Mouse (Mus musculus): ENCODE data around the gene Psmb6. TPM values are rescaled to one million over a fixed set of nuclear protein-coding genes. Genes with fewer than 3 reads are reported as not detected.
A peak's percentile ranks its signal among the peaks of the same experiment; 100 is the strongest.

Psmb6 gene
- polyA plus RNA-seq, 1 experiment = 248 TPM

GRCm38 (mm10) chr11:70539877-70540587 lies 14.9 kb downstream of the Psmb6 start, which contains the start of gene Pld2:
TSS of gene Pld2 (plus strand) at chr11:70540064.
- H3K27ac ChIP-seq (ENCODE audit: insufficient read depth, low read length) = peak within 1 kb of the TSS; percentile 39; the same call in 1 of the 2 replicates
- TF ChIP-seq POLR2A (IDR thresholded peaks at IDR 0.05; ENCODE audit: extremely low read depth, insufficient read depth, low read length) (peak; percentile 47; the same call in 1 of the 2 replicates), CTCF (IDR thresholded peaks at IDR 0.05; ENCODE audit: extremely low read depth, insufficient read depth, low read length) (peak; percentile 39)

GRCm38 (mm10) chr11:70540928-70541327 lies 15.8 kb downstream of the Psmb6 start:
- Histone ChIP-seq H3K4me3 (ENCODE audit: insufficient read depth, low read length) (peak overlapping the region; percentile 47; the same call in 1 of the 2 replicates), H3K4me1 (ENCODE audit: control insufficient read depth, insufficient read depth, low read length) (0 out of 2 replicates have a peak, but pooled peaks cover 1% of the 10 kb centered on the region), H3K27ac (ENCODE audit: insufficient read depth, low read length) (no peak overlapping the region)
- TF ChIP-seq CTCF (IDR thresholded peaks at IDR 0.05; ENCODE audit: extremely low read depth, insufficient read depth, low read length) (no peak), POLR2A (IDR thresholded peaks at IDR 0.05; ENCODE audit: extremely low read depth, insufficient read depth, low read length) (no peak)

More at GRCm38 (mm10) chr11:70539877-70540587, 14.9 kb downstream of the Psmb6 start, which contains the start of gene Pld2:
- 0 out of 2 replicates have a peak, but pooled peaks cover 1% of the 10 kb centered on the region for H3K4me1 ChIP-seq (ENCODE audit: control insufficient read depth, insufficient read depth, low read length)
- peak within 1 kb of the TSS; percentile 47 for H3K4me3 ChIP-seq (ENCODE audit: insufficient read depth, low read length)

- H3K4me1 ChIP-seq (ENCODE audit: control insufficient read depth, insufficient read depth, low read length) = 0 out of 2 replicates have a peak, but pooled peaks cover 1% of the 10 kb centered on the region
- H3K27ac ChIP-seq (ENCODE audit: insufficient read depth, low read length) = peak overlapping the region; percentile 58; the same call in 1 of the 2 replicates
- H3K4me3 ChIP-seq (ENCODE audit: insufficient read depth, low read length) = peak overlapping the region; percentile 8; the same call in 1 of the 2 replicates
- no peak for TF ChIP-seq CTCF (IDR thresholded peaks at IDR 0.05; ENCODE audit: extremely low read depth, insufficient read depth, low read length)
- TF ChIP-seq POLR2A (IDR thresholded peaks at IDR 0.05; ENCODE audit: extremely low read depth, insufficient read depth, low read length) = no peak
These were observed 16.2 kb downstream of the Psmb6 start for GRCm38 (mm10) chr11:70541415-70541814.

- Histone ChIP-seq H3K27ac (ENCODE audit: insufficient read depth, low read length) (no peak overlapping the region), H3K4me3 (ENCODE audit: insufficient read depth, low read length) (no peak overlapping the region), H3K4me1 (ENCODE audit: control insufficient read depth, insufficient read depth, low read length) (0 out of 2 replicates have a peak, but pooled peaks cover 1% of the 10 kb centered on the region)
- TF ChIP-seq POLR2A (IDR thresholded peaks at IDR 0.05; ENCODE audit: extremely low read depth, insufficient read depth, low read length) = no peak
- no peak for TF ChIP-seq CTCF (IDR thresholded peaks at IDR 0.05; ENCODE audit: extremely low read depth, insufficient read depth, low read length)
These were observed 19.3 kb downstream of the Psmb6 start for GRCm38 (mm10) chr11:70544496-70544895.

GRCm38 (mm10) chr11:70551526-70551925 lies 26.4 kb downstream of the Psmb6 start:
- TF ChIP-seq CTCF (IDR thresholded peaks at IDR 0.05; ENCODE audit: extremely low read depth, insufficient read depth, low read length) (no peak), POLR2A (IDR thresholded peaks at IDR 0.05; ENCODE audit: extremely low read depth, insufficient read depth, low read length) (no peak)
- Histone ChIP-seq H3K4me3 (ENCODE audit: insufficient read depth, low read length) (no peak overlapping the region), H3K27ac (ENCODE audit: insufficient read depth, low read length) (no peak overlapping the region), H3K4me1 (ENCODE audit: control insufficient read depth, insufficient read depth, low read length) (no peaks in the 10 kb centered on the region)

- TF ChIP-seq POLR2A (IDR thresholded peaks at IDR 0.05; ENCODE audit: extremely low read depth, insufficient read depth, low read length) = no peak
- TF ChIP-seq CTCF (IDR thresholded peaks at IDR 0.05; ENCODE audit: extremely low read depth, insufficient read depth, low read length) = no peak
These were observed 28.8 kb downstream of the Psmb6 start for GRCm38 (mm10) chr11:70553940-70554339.

GRCm38 (mm10) chr11:70557545-70557944 lies 32.4 kb downstream of the Psmb6 start:
- H3K27ac ChIP-seq (ENCODE audit: insufficient read depth, low read length) = no peak overlapping the region
- no peaks in the 10 kb centered on the region; the same call in 1 of the 2 replicates for H3K4me1 ChIP-seq (ENCODE audit: control insufficient read depth, insufficient read depth, low read length)
- TF ChIP-seq POLR2A (IDR thresholded peaks at IDR 0.05; ENCODE audit: extremely low read depth, insufficient read depth, low read length) = no peak
- TF ChIP-seq CTCF (IDR thresholded peaks at IDR 0.05; ENCODE audit: extremely low read depth, insufficient read depth, low read length) = no peak
- H3K4me3 ChIP-seq (ENCODE audit: insufficient read depth, low read length) = no peak overlapping the region

More at GRCm38 (mm10) chr11:70553940-70554339, 28.8 kb downstream of the Psmb6 start:
- Histone ChIP-seq H3K27ac (ENCODE audit: insufficient read depth, low read length) (no peak overlapping the region), H3K4me1 (ENCODE audit: control insufficient read depth, insufficient read depth, low read length) (no peaks in the 10 kb centered on the region), H3K4me3 (ENCODE audit: insufficient read depth, low read length) (no peak overlapping the region)

GRCm38 (mm10) chr11:70561937-70562286 lies 36.7 kb downstream of the Psmb6 start:
- H3K4me1 ChIP-seq (ENCODE audit: control insufficient read depth, insufficient read depth, low read length) = peaks cover 5% of the 10 kb centered on the region
- H3K4me3 ChIP-seq (ENCODE audit: insufficient read depth, low read length) = peak overlapping the region; percentile 86
- 0 out of 2 replicates have a peak overlapping the region, but pooled peaks have one; percentile 98 for H3K27ac ChIP-seq (ENCODE audit: insufficient read depth, low read length)
- TF ChIP-seq POLR2A (IDR thresholded peaks at IDR 0.05; ENCODE audit: extremely low read depth, insufficient read depth, low read length) (no peak), CTCF (IDR thresholded peaks at IDR 0.05; ENCODE audit: extremely low read depth, insufficient read depth, low read length) (0 out of 2 replicates have a peak, but pooled peaks have one; percentile 16)

- Histone ChIP-seq H3K27ac (ENCODE audit: insufficient read depth, low read length) (peak within 1 kb of the TSS; percentile 98), H3K4me1 (ENCODE audit: control insufficient read depth, insufficient read depth, low read length) (peaks cover 10% of the 10 kb centered on the region), H3K4me3 (ENCODE audit: insufficient read depth, low read length) (peak within 1 kb of the TSS; percentile 86)
- TF ChIP-seq POLR2A (IDR thresholded peaks at IDR 0.05; ENCODE audit: extremely low read depth, insufficient read depth, low read length) = peak; percentile 82
- no peak for TF ChIP-seq CTCF (IDR thresholded peaks at IDR 0.05; ENCODE audit: extremely low read depth, insufficient read depth, low read length)
These were observed 37.3 kb downstream of the Psmb6 start, which contains the start of gene Mink1 for GRCm38 (mm10) chr11:70562287-70562994. TSS of gene Mink1 (plus strand) at chr11:70562881.
